Mouse (Mus musculus): ENCODE data around the gene Rasef.

DNA sequence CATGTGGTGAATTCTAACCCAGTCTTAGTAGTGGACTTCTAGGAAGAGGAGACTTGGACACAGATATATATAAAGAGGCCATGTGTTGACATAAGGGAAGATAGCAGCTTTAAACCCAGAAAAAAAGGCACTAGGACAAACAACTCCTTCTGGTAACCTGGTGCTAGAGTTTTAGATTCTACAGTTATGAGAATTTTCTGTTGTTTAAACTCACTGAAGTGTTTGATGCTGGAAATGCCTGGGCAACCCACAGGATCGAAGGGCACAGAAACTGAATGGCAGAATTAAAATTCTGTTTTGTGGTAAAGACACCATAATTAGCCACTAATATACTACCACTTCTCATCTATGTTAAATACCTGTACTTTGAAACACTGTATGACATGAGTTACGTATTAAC, 15.5 kb downstream of the Rasef start:
- TF ChIP-seq POLR2A (IDR thresholded peaks at IDR 0.05; ENCODE audit: borderline replicate concordance, extremely low read depth, low read depth, low read length) = no peak
- TF ChIP-seq CTCF (IDR thresholded peaks at IDR 0.05; ENCODE audit: insufficient read depth, low read length) = no peak

All from lung, adult 2 months (tissue).